Mouse (Mus musculus): Measurements from ENCODE around the gene Obsl1. TPM values are rescaled to one million over a fixed set of nuclear protein-coding genes. Genes with fewer than 3 reads are reported as not detected.
A peak's percentile ranks its signal among the peaks of the same experiment; 100 is the strongest.

Gene Obsl1
- polyA plus RNA-seq, 2 experiments = 108 to 315 TPM

DNA sequence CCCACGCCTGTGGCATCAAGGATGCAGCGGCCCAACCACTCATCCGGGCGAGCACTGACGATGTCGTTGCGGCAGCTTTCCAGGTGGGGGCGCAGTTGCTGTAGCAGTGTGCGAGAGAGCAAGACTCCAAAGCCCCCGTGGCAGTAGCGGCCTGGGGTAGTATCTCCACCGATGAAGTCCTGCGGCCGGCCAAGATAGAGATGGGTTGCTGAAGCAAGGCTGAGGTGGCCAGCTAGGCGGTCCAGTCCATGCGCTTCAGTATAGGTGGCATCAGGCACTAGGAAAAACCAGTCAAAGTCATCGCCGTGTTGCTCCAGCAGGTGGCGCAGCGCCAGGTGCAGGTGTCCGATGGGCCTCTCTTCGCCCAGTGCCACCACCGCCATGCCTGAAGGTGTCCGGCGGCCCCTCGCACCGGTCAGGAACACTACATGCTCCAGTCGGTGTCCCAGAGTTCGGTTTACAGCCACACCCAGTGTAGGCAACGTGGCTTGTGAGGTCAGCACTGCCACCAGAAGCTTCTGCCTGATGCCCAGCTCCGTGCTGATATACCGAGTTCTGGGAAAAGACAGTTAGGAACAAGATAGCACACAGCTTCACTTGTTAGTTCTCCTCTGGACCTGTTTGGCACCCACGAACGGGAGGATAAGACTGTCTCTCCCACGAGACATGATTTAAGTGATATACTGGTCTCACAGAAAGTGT is 28.8 kb downstream of the Obsl1 start:
- peaks cover 5% of the 10 kb centered on the region; the same call in 1 of the 2 replicates for H3K27me3 ChIP-seq (ENCODE audit: control insufficient read depth, insufficient read depth, low read length)
- H3K4me2 ChIP-seq (replicated peaks; ENCODE audit: low read depth, low read length, severe bottlenecking) = peak overlapping the region; percentile 75
- peaks cover 19% of the 10 kb centered on the region for H3K4me1 ChIP-seq (ENCODE audit: control insufficient read depth, insufficient read depth, low read length)
- H3K36me3 ChIP-seq (ENCODE audit: control insufficient read depth, insufficient read depth, low read length) = peaks cover 43% of the 10 kb centered on the region
- TF ChIP-seq POLR2A (IDR thresholded peaks at IDR 0.05; ENCODE audit: borderline replicate concordance, extremely low read depth, insufficient read depth, insufficient read length) = no peak
- DNase-seq (ENCODE audit: low spot score) (peak; percentile 80), ATAC-seq (ENCODE audit: low FRiP score, low read depth) (no peak)
- H3K9ac ChIP-seq (ENCODE audit: low read depth, low read length, severe bottlenecking) = no peak overlapping the region
- WGBS = 17% methylated on average over 35 of the region's 35 CpGs
- H3K27ac ChIP-seq (replicated peaks; ENCODE audit: low read depth, low read length) = no peak overlapping the region
- no peaks in the 10 kb centered on the region for H3K9me3 ChIP-seq (ENCODE audit: control insufficient read depth, low read length)
- H3K4me3 ChIP-seq (replicated peaks; ENCODE audit: low read length) = peak overlapping the region; percentile 68

GRCm38 (mm10) chr1:75476441-75476840 is 29.8 kb downstream of the Obsl1 start:
- H3K4me1 ChIP-seq (ENCODE audit: control insufficient read depth, insufficient read depth, low read length) = peaks cover 19% of the 10 kb centered on the region
- H3K9me3 ChIP-seq (ENCODE audit: control insufficient read depth, low read length) = no peaks in the 10 kb centered on the region
- DNase-seq (ENCODE audit: low spot score) (no peak), ATAC-seq (ENCODE audit: low FRiP score, low read depth) (no peak)
- WGBS = 94% methylated on average over 11 of the region's 11 CpGs
- no peak for TF ChIP-seq POLR2A (IDR thresholded peaks at IDR 0.05; ENCODE audit: borderline replicate concordance, extremely low read depth, insufficient read depth, insufficient read length)
- H3K27me3 ChIP-seq (ENCODE audit: control insufficient read depth, insufficient read depth, low read length) = peaks cover 5% of the 10 kb centered on the region; the same call in 1 of the 2 replicates
- no peak overlapping the region for H3K9ac ChIP-seq (ENCODE audit: low read depth, low read length, severe bottlenecking)
- H3K4me3 ChIP-seq (replicated peaks; ENCODE audit: low read length) = no peak overlapping the region
- H3K27ac ChIP-seq (replicated peaks; ENCODE audit: low read depth, low read length) = no peak overlapping the region
- peaks cover 47% of the 10 kb centered on the region for H3K36me3 ChIP-seq (ENCODE audit: control insufficient read depth, insufficient read depth, low read length)
- no peak overlapping the region for H3K4me2 ChIP-seq (replicated peaks; ENCODE audit: low read depth, low read length, severe bottlenecking)

DNA sequence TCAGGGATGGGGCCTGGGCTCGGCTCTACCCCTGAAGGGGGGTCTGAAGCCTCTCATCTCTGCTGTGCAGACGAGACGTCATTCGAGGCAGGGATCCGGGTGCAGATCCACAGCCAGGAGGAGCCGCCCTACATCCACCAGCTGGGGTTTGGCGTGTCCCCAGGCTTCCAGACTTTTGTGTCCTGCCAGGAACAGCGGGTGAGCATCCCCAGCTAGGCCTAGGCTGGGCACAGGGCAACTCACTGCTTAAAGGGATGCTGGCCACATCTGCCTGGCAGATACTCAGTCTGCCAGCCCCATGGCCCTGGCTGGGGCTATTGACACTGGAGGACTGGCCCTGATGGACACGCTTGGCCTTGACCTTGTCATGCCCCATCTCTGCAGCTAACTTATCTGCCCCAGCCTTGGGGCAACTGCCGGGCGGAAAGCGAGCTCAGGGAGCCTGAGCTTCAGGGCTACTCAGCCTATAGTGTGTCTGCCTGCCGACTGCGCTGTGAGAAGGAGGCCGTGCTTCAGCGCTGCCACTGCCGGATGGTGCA is 36.9 kb downstream of the Obsl1 start:
- peaks cover 23% of the 10 kb centered on the region for H3K36me3 ChIP-seq (ENCODE audit: control insufficient read depth, insufficient read depth, low read length)
- no peak overlapping the region for H3K27ac ChIP-seq (replicated peaks; ENCODE audit: low read depth, low read length)
- no peak overlapping the region for H3K9ac ChIP-seq (ENCODE audit: low read depth, low read length, severe bottlenecking)
- 81% methylated on average over 17 of the region's 17 CpGs for WGBS
- no peak for TF ChIP-seq POLR2A (IDR thresholded peaks at IDR 0.05; ENCODE audit: borderline replicate concordance, extremely low read depth, insufficient read depth, insufficient read length)
- H3K4me2 ChIP-seq (replicated peaks; ENCODE audit: low read depth, low read length, severe bottlenecking) = no peak overlapping the region
- H3K27me3 ChIP-seq (ENCODE audit: control insufficient read depth, insufficient read depth, low read length) = no peaks in the 10 kb centered on the region
- H3K9me3 ChIP-seq (ENCODE audit: control insufficient read depth, low read length) = no peaks in the 10 kb centered on the region
- 0 out of 2 replicates have a peak, but pooled peaks cover 3% of the 10 kb centered on the region for H3K4me1 ChIP-seq (ENCODE audit: control insufficient read depth, insufficient read depth, low read length)
- no peak for ATAC-seq (ENCODE audit: low FRiP score, low read depth)
- H3K4me3 ChIP-seq (replicated peaks; ENCODE audit: low read length) = no peak overlapping the region
- DNase-seq (ENCODE audit: low spot score) = no peak

GRCm38 (mm10) chr1:75467215-75467927 is 38.9 kb downstream of the Obsl1 start:
- peak; percentile 91 for ATAC-seq (ENCODE audit: low FRiP score, low read depth)
- no peak overlapping the region for H3K9ac ChIP-seq (ENCODE audit: low read depth, low read length, severe bottlenecking)

DNA sequence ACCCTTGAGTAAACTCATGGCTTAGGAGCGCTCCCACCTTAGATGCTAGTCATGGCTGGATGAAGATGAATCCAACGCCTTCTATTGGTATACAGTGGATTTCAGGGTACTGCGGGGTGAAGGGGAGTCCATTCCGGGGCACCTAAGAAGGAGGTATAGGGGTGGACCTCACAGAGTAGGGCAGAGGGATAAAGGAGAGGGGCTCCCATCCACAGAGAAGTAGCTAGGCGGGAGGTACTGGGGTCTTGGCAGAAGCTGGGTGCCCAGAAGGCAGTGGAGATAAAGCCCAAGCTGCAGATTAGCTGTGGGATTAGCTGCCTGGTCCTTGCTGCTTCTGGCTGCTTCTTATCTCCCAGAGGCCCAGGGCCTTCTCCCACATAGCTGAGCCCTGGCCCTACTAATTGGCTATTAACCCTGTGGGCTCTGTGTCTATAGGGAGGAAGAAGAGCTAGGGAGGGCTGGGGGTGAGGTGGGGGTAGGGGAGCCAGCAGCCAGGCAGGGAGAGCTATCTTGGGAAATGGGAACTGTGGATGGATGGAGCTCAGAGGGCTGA is 42.5 kb downstream of the Obsl1 start:
- WGBS = 77% methylated on average over 5 of the region's 5 CpGs
- no peak overlapping the region for H3K27ac ChIP-seq (replicated peaks; ENCODE audit: low read depth, low read length)
- no peak overlapping the region for H3K4me3 ChIP-seq (replicated peaks; ENCODE audit: low read length)
- peaks cover 10% of the 10 kb centered on the region for H3K27me3 ChIP-seq (ENCODE audit: control insufficient read depth, insufficient read depth, low read length)
- H3K9me3 ChIP-seq (ENCODE audit: control insufficient read depth, low read length) = no peaks in the 10 kb centered on the region
- H3K4me2 ChIP-seq (replicated peaks; ENCODE audit: low read depth, low read length, severe bottlenecking) = no peak overlapping the region
- H3K36me3 ChIP-seq (ENCODE audit: control insufficient read depth, insufficient read depth, low read length) = no peaks in the 10 kb centered on the region
- peaks cover 7% of the 10 kb centered on the region for H3K4me1 ChIP-seq (ENCODE audit: control insufficient read depth, insufficient read depth, low read length)
- TF ChIP-seq POLR2A (IDR thresholded peaks at IDR 0.05; ENCODE audit: borderline replicate concordance, extremely low read depth, insufficient read depth, insufficient read length) = no peak
- no peak overlapping the region for H3K9ac ChIP-seq (ENCODE audit: low read depth, low read length, severe bottlenecking)
- no peak for DNase-seq (ENCODE audit: low spot score)
- ATAC-seq (ENCODE audit: low FRiP score, low read depth) = no peak

More at GRCm38 (mm10) chr1:75467215-75467927, 38.9 kb downstream of the Obsl1 start:
- no peak overlapping the region for H3K27ac ChIP-seq (replicated peaks; ENCODE audit: low read depth, low read length)
- H3K4me3 ChIP-seq (replicated peaks; ENCODE audit: low read length) = no peak overlapping the region
- H3K4me1 ChIP-seq (ENCODE audit: control insufficient read depth, insufficient read depth, low read length) = no peaks in the 10 kb centered on the region
- WGBS = 7% methylated on average over 14 of the region's 14 CpGs
- H3K36me3 ChIP-seq (ENCODE audit: control insufficient read depth, insufficient read depth, low read length) = peaks cover 4% of the 10 kb centered on the region; the same call in 1 of the 2 replicates
- no peaks in the 10 kb centered on the region for H3K9me3 ChIP-seq (ENCODE audit: control insufficient read depth, low read length)
- no peak for TF ChIP-seq POLR2A (IDR thresholded peaks at IDR 0.05; ENCODE audit: borderline replicate concordance, extremely low read depth, insufficient read depth, insufficient read length)
- H3K27me3 ChIP-seq (ENCODE audit: control insufficient read depth, insufficient read depth, low read length) = no peaks in the 10 kb centered on the region
- H3K4me2 ChIP-seq (replicated peaks; ENCODE audit: low read depth, low read length, severe bottlenecking) = no peak overlapping the region; the same call in 1 of the 2 replicates
- peak; percentile 84 for DNase-seq (ENCODE audit: low spot score)

All from limb, embryonic 14.5 days (tissue).